Mouse (Mus musculus): Measurements from ENCODE around the gene Exosc5.

Exosc5 gene

GRCm38 (mm10) chr7:25672442-25672841 is 13.5 kb downstream of the Exosc5 start:
- in situ Hi-C loops (cut with MboI; ENCODE audit: low pct_unique_long_range_greater_than_20kb in 1 of 2, low sequenced_read_pairs in 2 of 2, unreplicated experiment in 1 of 2), result no loop called here

- in situ Hi-C loops (cut with MboI; ENCODE audit: low pct_unique_long_range_greater_than_20kb in 1 of 2, low sequenced_read_pairs in 2 of 2, unreplicated experiment in 1 of 2), result no loop called here
These were observed 15.3 kb downstream of the Exosc5 start for GRCm38 (mm10) chr7:25674297-25674696.

GRCm38 (mm10) chr7:25674719-25675300 is 15.8 kb downstream of the Exosc5 start, which contains the start of gene Tmem91:
Gene Tmem91 (minus strand): TSS chr7:25675166.
- in situ Hi-C loops (cut with MboI; ENCODE audit: low pct_unique_long_range_greater_than_20kb in 1 of 2, low sequenced_read_pairs in 2 of 2, unreplicated experiment in 1 of 2), result no loop called here

- in situ Hi-C loops (cut with MboI; ENCODE audit: low pct_unique_long_range_greater_than_20kb in 1 of 2, low sequenced_read_pairs in 2 of 2, unreplicated experiment in 1 of 2), result no loop called here
These were observed 16.4 kb downstream of the Exosc5 start for GRCm38 (mm10) chr7:25675405-25675804.

GRCm38 (mm10) chr7:25676085-25676781 is 17.3 kb downstream of the Exosc5 start:
- in situ Hi-C loops (cut with MboI; ENCODE audit: low pct_unique_long_range_greater_than_20kb in 1 of 2, low sequenced_read_pairs in 2 of 2, unreplicated experiment in 1 of 2), result no loop called here

- in situ Hi-C loops (cut with MboI; ENCODE audit: low pct_unique_long_range_greater_than_20kb in 1 of 2, low sequenced_read_pairs in 2 of 2, unreplicated experiment in 1 of 2), result no loop called here
These were observed 18.0 kb downstream of the Exosc5 start for GRCm38 (mm10) chr7:25677013-25677412.

GRCm38 (mm10) chr7:25679971-25680370 is 21.0 kb downstream of the Exosc5 start:
- in situ Hi-C loops (cut with MboI; ENCODE audit: low pct_unique_long_range_greater_than_20kb in 1 of 2, low sequenced_read_pairs in 2 of 2, unreplicated experiment in 1 of 2), result no loop called here

- in situ Hi-C loops (cut with MboI; ENCODE audit: low pct_unique_long_range_greater_than_20kb in 1 of 2, low sequenced_read_pairs in 2 of 2, unreplicated experiment in 1 of 2), result no loop called here
These were observed 21.7 kb downstream of the Exosc5 start, which contains the start of gene B9d2 for GRCm38 (mm10) chr7:25680514-25681258. Gene B9d2 (plus strand): TSS chr7:25680780.

- in situ Hi-C loops (cut with MboI; ENCODE audit: low pct_unique_long_range_greater_than_20kb in 1 of 2, low sequenced_read_pairs in 2 of 2, unreplicated experiment in 1 of 2), result no loop called here
These were observed 22.6 kb downstream of the Exosc5 start for GRCm38 (mm10) chr7:25681341-25682231.

- in situ Hi-C loops (cut with MboI; ENCODE audit: low pct_unique_long_range_greater_than_20kb in 1 of 2, low sequenced_read_pairs in 2 of 2, unreplicated experiment in 1 of 2), result no loop called here
These were observed 24.7 kb downstream of the Exosc5 start for GRCm38 (mm10) chr7:25683474-25684180.

- in situ Hi-C loops (cut with MboI; ENCODE audit: low pct_unique_long_range_greater_than_20kb in 1 of 2, low sequenced_read_pairs in 2 of 2, unreplicated experiment in 1 of 2), result no loop called here
These were observed 25.7 kb downstream of the Exosc5 start for GRCm38 (mm10) chr7:25684659-25685058.

GRCm38 (mm10) chr7:25685926-25686470 is 27.0 kb downstream of the Exosc5 start:
- in situ Hi-C loops (cut with MboI; ENCODE audit: low pct_unique_long_range_greater_than_20kb in 1 of 2, low sequenced_read_pairs in 2 of 2, unreplicated experiment in 1 of 2), result no loop called here

GRCm38 (mm10) chr7:25686680-25687531 is 27.9 kb downstream of the Exosc5 start, which contains the start of gene Tgfb1:
Gene Tgfb1 (plus strand): TSS chr7:25687002.
- in situ Hi-C loops (cut with MboI; ENCODE audit: low pct_unique_long_range_greater_than_20kb in 1 of 2, low sequenced_read_pairs in 2 of 2, unreplicated experiment in 1 of 2), result no loop called here

GRCm38 (mm10) chr7:25687811-25688401 is 28.9 kb downstream of the Exosc5 start:
- in situ Hi-C loops (cut with MboI; ENCODE audit: low pct_unique_long_range_greater_than_20kb in 1 of 2, low sequenced_read_pairs in 2 of 2, unreplicated experiment in 1 of 2), result no loop called here

GRCm38 (mm10) chr7:25688810-25689586 is 30.0 kb downstream of the Exosc5 start:
- in situ Hi-C loops (cut with MboI; ENCODE audit: low pct_unique_long_range_greater_than_20kb in 1 of 2, low sequenced_read_pairs in 2 of 2, unreplicated experiment in 1 of 2), result no loop called here

GRCm38 (mm10) chr7:25689603-25690021 is 30.6 kb downstream of the Exosc5 start:
- in situ Hi-C loops (cut with MboI; ENCODE audit: low pct_unique_long_range_greater_than_20kb in 1 of 2, low sequenced_read_pairs in 2 of 2, unreplicated experiment in 1 of 2), result no loop called here
